Mouse (Mus musculus) ES-Bruce4 (cell line): ENCODE data around the gene Ptpdc1. TPM values are rescaled to one million over a fixed set of nuclear protein-coding genes. Genes with fewer than 3 reads are reported as not detected.

Experiments
- H3K27ac ChIP-seq: 2 replicates; pipeline ENCODE4 v1.5.1; 2012; ENCODE audit warnings: low read length, inconsistent platforms; ENCODE audit not compliant: insufficient read depth
- H3K27me3 ChIP-seq: 2 replicates; pipeline ENCODE4 v1.6.1; 2012; ENCODE audit warnings: mild to moderate bottlenecking, low read length, inconsistent platforms; ENCODE audit not compliant: control insufficient read depth, poor library complexity, insufficient read depth, severe bottlenecking
- H3K36me3 ChIP-seq: 2 replicates; pipeline ENCODE4 v1.6.1; 2012; ENCODE audit warnings: inconsistent platforms, mild to moderate bottlenecking, low read length, moderate library complexity; ENCODE audit not compliant: control insufficient read depth, poor library complexity, insufficient read depth, severe bottlenecking
- H3K4me1 ChIP-seq: one replicate; pipeline ENCODE4 v1.8.1; 2011; ENCODE audit warnings: low read length; ENCODE audit not compliant: control insufficient read depth, insufficient read depth
- H3K4me3 ChIP-seq: 2 replicates; pipeline ENCODE4 v1.5.1; 2011; ENCODE audit warnings: low read depth, mild to moderate bottlenecking, low read length
- H3K9ac ChIP-seq: 2 replicates; pipeline ENCODE4 v1.6.1; 2012; ENCODE audit warnings: low read depth, mild to moderate bottlenecking, inconsistent platforms; ENCODE audit not compliant: poor library complexity, severe bottlenecking
- H3K9me3 ChIP-seq: replicated peaks from 2 replicates; pipeline ENCODE4 v1.6.1; 2012; ENCODE audit warnings: mild to moderate bottlenecking, low read length, inconsistent platforms; ENCODE audit not compliant: control insufficient read depth, poor library complexity, insufficient read depth, severe bottlenecking
- CTCF ChIP-seq: IDR thresholded peaks from one replicate; pipeline ENCODE4 v1.8.1; 2011; ENCODE audit warnings: low read depth, low read length
- EP300 ChIP-seq: IDR thresholded peaks from 2 replicates; pipeline ENCODE4 v1.6.1; 2011; ENCODE audit warnings: low read depth, low read length; ENCODE audit not compliant: insufficient read depth
- POLR2A ChIP-seq: IDR thresholded peaks from one replicate; pipeline ENCODE4 v1.8.1; 2011; ENCODE audit warnings: low read length; ENCODE audit not compliant: insufficient read depth
- polyA plus RNA-seq: library from polyadenylated mRNA; stranded (reverse); fragments of >200 nt; gene quantifications from 2 replicates; pipeline ENCODE4 v1.2.4, GENCODE M21; 2011; ENCODE audit warnings: low read depth; ENCODE audit not compliant: missing spikeins, insufficient read depth, insufficient read length

Ptpdc1 gene
- polyA plus RNA-seq, 1 experiment, result 6.2 TPM

GRCm38 (mm10) chr13:48545476-48546281 is 79.8 kb downstream of the Ptpdc1 start:
- TF ChIP-seq CTCF (no peak), POLR2A (no peak), EP300 (peak; percentile 19; the same call in 1 of the 2 replicates)
- H3K36me3 ChIP-seq, result peaks cover 4% of the 10 kb centered on the region; the same call in 1 of the 2 replicates
- peak overlapping the region; percentile 81 for H3K27ac ChIP-seq
- H3K4me1 ChIP-seq, result peaks cover 1% of the 10 kb centered on the region
- peak overlapping the region; percentile 99 for H3K9ac ChIP-seq
- no peaks in the 10 kb centered on the region for H3K27me3 ChIP-seq
- no peaks in the 10 kb centered on the region for H3K9me3 ChIP-seq
- H3K4me3 ChIP-seq, result peak overlapping the region; percentile 90

- Histone ChIP-seq H3K9me3 (no peaks in the 10 kb centered on the region), H3K27me3 (no peaks in the 10 kb centered on the region), H3K4me1 (peaks cover 1% of the 10 kb centered on the region), H3K36me3 (peaks cover 4% of the 10 kb centered on the region; the same call in 1 of the 2 replicates), H3K27ac (no peak overlapping the region), H3K9ac (peak overlapping the region; percentile 83), H3K4me3 (peak overlapping the region; percentile 74)
- TF ChIP-seq EP300 (no peak), POLR2A (no peak), CTCF (no peak)
Observed at GRCm38 (mm10) chr13:48544867-48545266, 80.6 kb downstream of the Ptpdc1 start.

GRCm38 (mm10) chr13:48544391-48544790 is 81.1 kb downstream of the Ptpdc1 start:
- Histone ChIP-seq H3K4me1 (peaks cover 1% of the 10 kb centered on the region), H3K4me3 (no peak overlapping the region), H3K36me3 (peaks cover 4% of the 10 kb centered on the region; the same call in 1 of the 2 replicates), H3K27ac (no peak overlapping the region), H3K9me3 (no peaks in the 10 kb centered on the region), H3K9ac (peak overlapping the region; percentile 83), H3K27me3 (no peaks in the 10 kb centered on the region)
- TF ChIP-seq POLR2A (no peak), EP300 (no peak), CTCF (no peak)

- H3K27ac ChIP-seq, result no peak overlapping the region
- H3K9ac ChIP-seq, result no peak overlapping the region
- peaks cover 24% of the 10 kb centered on the region for H3K36me3 ChIP-seq
- no peak overlapping the region for H3K4me3 ChIP-seq
- no peaks in the 10 kb centered on the region for H3K27me3 ChIP-seq
- no peaks in the 10 kb centered on the region for H3K4me1 ChIP-seq
- TF ChIP-seq POLR2A (no peak), CTCF (no peak), EP300 (no peak)
- no peaks in the 10 kb centered on the region for H3K9me3 ChIP-seq
Observed at GRCm38 (mm10) chr13:48540488-48540887, 85.0 kb downstream of the Ptpdc1 start.

GRCm38 (mm10) chr13:48533441-48533840 is 92.0 kb downstream of the Ptpdc1 start:
- TF ChIP-seq CTCF, result no peak
- no peak for TF ChIP-seq POLR2A
- no peak for TF ChIP-seq EP300
- H3K9me3 ChIP-seq, result no peaks in the 10 kb centered on the region
- H3K27me3 ChIP-seq, result no peaks in the 10 kb centered on the region
- H3K9ac ChIP-seq, result no peak overlapping the region
- H3K4me1 ChIP-seq, result no peaks in the 10 kb centered on the region
- H3K4me3 ChIP-seq, result no peak overlapping the region
- H3K27ac ChIP-seq, result no peak overlapping the region
- peaks cover 14% of the 10 kb centered on the region for H3K36me3 ChIP-seq

GRCm38 (mm10) chr13:48531448-48531847 is 94.0 kb downstream of the Ptpdc1 start:
- H3K36me3 ChIP-seq, result peaks cover 5% of the 10 kb centered on the region
- no peaks in the 10 kb centered on the region for H3K27me3 ChIP-seq
- H3K4me1 ChIP-seq, result peaks cover 2% of the 10 kb centered on the region
- no peak for TF ChIP-seq EP300
- TF ChIP-seq POLR2A, result no peak
- TF ChIP-seq CTCF, result no peak
- H3K4me3 ChIP-seq, result no peak overlapping the region
- H3K9ac ChIP-seq, result no peak overlapping the region
- H3K27ac ChIP-seq, result no peak overlapping the region
- no peaks in the 10 kb centered on the region for H3K9me3 ChIP-seq
